Mouse (Mus musculus) monocyte, adult 2 months (primary cell): Measurements from ENCODE around the gene Sema6c.
"Not testable (repeated sequence)": the region's sequence is repeated elsewhere in the genome, so short reads cannot be mapped to it uniquely, and the experiment has no call there.

Experiments
- DNase-seq, 2 experiments: peaks; one replicate each; pipeline ENCODE4 v3.0.0; 2022; ENCODE audit warnings: low spot score in 2 of 2, low read depth in 1 of 2

Gene Sema6c

DNA sequence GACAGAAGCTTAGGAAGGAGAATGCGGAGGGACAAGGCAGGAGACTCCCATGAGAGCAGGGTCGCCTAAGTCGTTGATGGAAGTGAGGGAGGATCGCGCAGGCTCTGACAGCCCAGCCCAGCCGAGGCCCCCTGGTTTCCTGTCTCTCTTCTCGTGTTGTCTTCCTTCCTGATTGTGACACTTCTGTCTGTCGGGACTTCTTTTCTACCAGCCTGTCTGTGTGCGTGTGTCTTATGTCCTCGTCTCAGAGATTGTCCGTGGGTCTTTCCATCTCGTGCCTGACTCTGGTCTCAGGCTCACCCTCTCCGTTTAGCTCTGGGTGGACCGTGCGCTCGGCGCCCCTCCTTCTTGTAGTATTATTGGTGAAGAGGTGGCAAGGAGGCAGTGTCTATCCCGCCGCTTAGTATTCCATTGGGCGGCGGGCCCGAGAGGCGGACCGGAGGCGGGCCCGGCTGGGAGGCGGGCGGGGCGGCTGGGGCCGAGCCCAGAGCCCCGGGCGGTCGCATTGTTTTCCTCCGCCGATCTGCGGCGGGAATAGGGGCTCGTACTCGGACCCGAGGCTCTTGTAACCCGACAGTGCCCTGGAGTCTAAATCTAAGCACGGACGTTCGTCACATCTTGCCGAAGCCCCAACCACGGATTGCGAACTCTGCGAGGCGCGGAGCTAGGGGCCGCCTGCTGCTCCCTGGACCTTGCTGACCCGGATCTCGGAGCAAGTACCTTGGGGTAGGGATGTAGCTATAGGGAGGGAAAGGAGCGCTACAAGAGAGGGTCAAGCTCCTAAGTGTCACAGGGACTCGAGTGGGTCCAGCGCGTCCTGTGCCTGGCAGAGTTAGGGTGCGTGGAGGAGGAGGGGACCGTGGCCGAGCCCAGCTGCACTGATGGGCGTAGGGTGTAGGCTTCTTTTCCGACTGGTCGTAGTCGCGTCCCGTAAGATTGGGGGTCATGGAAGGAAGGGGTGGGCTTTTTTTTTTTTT is at the start of gene Sema6c:
Gene Sema6c, plus strand, starts transcription at position 471 of the 977 bp plus-strand sequence.
- DNase-seq, result peak; percentile 52 to 69

GRCm38 (mm10) chr3:95110911-95111726 is 49.1 kb upstream of the Sema6c start, which contains the start of gene Vps72:
Gene Vps72 (plus strand): TSS chr3:95111022.
- DNase-seq, result peak; percentile 70 to 82

GRCm38 (mm10) chr3:95112760-95113159 is 47.5 kb upstream of the Sema6c start:
- DNase-seq, result no peak

GRCm38 (mm10) chr3:95117751-95118150 is 42.5 kb upstream of the Sema6c start:
- no peak for DNase-seq

- no peak for DNase-seq
These were observed 38.7 kb upstream of the Sema6c start for GRCm38 (mm10) chr3:95121580-95121979.

DNA sequence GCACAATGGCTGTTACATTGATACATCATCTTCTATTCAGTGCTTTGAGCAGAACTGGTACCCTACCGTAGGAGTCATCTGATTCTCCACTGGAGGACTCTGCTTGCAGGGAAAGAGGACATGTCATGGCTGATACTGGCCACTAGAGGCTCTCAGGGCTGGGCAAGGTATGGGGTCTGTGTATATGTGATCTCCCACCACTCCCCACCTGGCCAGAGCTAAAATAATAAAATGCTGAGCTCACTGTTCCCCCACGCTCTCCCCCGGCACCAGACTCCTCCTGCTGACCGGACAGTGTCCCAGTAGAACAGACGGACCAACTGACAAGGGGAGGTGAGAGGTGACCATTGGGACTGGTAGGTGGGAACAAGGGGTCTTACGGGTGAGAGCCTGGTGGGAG is 36.0 kb upstream of the Sema6c start, which contains the start of gene Tmod4:
Gene Tmod4, plus strand, starts transcription at position 231 of the 400 bp plus-strand sequence.
- DNase-seq, result no peak

DNA sequence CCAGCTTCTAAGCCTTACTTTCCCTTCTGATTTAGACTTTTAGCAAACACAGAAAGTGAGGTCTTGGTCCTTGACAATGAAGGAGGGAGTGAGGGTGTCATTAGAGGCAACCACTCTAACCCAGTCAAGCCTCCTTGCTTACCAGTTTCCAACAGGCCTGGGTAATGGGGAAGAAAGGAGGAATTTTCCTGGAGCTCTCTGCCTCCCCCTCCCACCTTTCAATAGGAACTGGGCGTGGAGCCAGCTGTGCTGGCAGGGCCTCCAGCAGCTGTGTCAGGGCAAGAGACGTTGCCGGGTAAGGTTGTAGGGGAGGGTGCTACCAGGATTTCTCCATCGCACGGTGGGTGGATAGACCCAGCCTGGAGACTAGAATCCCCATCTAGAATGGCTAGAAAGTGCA is 35.3 kb upstream of the Sema6c start:
- DNase-seq, result no peak

DNA sequence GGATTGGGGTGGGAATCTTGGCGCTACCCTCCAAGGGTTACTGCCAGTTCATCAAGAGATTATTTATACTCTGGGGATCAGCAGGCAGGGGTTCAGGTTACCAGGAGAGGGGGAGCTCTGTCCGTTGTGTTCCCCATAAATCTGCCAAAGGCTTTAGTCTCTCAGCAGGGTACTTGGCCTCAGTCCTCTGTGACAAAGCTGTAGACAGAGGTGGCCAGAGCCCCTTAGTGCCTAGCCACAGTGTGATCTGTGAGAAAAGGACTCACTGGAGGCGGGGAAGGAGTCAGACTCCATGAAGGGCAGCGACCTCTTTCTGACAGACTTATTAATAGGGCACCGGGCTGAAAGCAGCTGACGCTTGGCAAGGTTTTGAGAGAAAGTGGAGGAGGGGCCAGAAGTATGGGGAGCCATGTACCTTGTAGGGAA is 31.0 kb upstream of the Sema6c start:
- DNase-seq, result no peak

- no peak for DNase-seq
These were observed 30.2 kb upstream of the Sema6c start for GRCm38 (mm10) chr3:95130081-95130480.

DNA sequence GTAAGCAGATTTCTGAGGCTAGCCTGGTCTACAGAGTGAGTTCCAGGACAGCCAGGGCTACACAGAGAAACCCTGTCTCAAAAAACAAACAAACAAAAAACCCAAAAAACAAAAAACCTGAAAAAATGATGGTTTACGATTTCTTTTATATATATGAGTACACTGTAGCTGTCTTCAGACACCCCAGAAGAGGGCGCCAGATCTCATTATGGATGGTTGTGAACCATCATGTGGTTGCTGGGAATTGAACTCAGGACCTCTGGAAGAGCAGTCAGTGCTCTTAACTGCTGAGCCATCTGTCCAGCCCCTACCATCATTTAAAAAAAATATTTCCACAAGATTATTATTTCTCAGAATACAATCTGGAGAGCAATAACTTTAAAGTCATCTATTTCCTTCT is 27.9 kb upstream of the Sema6c start:
- DNase-seq, result not testable (repeated sequence)

- no peak for DNase-seq
These were observed 27.1 kb upstream of the Sema6c start for GRCm38 (mm10) chr3:95133176-95133575.

GRCm38 (mm10) chr3:95133680-95134101 is 26.6 kb upstream of the Sema6c start, which contains the start of the genes Scnm1 and Lysmd1:
Gene Scnm1 (minus strand): TSS chr3:95134011.
Gene Lysmd1 (plus strand): TSS chr3:95134088.
- DNase-seq, result peak; percentile 75 to 79

GRCm38 (mm10) chr3:95134133-95134532 is 26.1 kb upstream of the Sema6c start:
- not testable (repeated sequence) for DNase-seq

DNA sequence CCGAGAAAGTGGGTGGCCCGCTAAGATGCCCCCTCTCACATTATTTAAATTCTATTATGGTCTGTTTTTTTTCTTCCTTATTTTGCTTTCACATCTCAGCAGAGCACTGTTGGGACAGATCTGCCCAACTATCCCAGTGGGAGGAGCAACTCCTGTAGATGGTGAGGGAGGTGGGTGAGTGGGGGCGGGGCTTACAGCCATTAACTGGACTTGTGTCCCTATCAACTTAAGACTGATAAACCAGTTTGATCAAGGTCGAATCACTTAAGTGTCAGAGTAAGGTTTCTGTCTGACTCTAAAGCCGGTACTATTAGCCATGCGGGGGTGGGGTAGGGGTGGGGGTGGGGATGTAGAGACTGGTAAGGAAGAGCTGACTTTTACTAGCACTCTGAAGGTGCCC is 25.2 kb upstream of the Sema6c start:
- DNase-seq, result no peak

DNA sequence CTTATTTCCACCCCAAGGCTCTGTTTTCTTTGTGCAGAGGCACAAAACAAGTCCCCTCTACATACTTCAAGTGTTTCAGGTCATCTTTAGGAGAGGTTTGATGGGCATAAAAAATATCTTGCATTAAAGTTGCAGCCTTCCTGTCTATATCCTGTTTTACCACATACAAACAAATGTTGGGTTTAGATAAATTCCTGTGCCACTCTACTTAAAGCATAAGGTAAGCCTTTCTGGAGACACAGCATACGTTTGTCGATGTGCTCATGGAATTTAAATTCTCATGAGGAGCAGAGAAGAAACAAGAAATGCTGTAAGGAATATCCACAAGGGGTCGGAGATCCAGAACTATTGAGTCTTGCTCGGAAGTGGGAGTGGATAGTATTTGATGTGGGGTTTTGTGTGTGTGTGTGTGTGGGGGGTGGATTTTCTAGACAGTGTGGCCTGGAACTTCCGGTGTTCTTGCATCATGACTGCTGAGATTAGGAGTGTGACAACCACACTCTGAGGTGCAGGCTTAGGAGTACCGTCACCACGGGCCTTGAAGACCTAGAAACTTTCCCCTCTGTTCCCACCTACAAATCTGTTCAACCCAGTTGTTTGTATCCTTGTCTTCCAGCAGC is 24.7 kb upstream of the Sema6c start:
- no peak for DNase-seq

DNA sequence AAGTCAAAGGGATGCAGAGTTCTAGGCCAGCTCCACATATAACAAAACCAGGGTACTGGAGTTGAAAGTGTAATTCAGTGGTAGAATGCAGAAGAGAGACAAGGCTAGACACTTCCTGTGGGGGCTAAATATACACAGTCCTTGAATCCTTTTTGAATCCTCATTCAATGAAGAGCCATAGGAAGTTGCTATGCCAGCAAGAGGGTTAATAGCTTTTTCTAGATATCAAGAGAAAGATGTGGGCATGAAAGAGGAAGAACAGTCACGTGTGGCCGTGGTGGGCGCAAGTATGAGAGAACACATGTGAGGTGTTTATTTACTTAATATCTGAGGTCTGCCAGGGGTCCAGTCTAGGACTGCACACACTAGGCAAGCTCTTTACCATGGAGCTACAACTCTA is 23.9 kb upstream of the Sema6c start:
- no peak for DNase-seq

DNA sequence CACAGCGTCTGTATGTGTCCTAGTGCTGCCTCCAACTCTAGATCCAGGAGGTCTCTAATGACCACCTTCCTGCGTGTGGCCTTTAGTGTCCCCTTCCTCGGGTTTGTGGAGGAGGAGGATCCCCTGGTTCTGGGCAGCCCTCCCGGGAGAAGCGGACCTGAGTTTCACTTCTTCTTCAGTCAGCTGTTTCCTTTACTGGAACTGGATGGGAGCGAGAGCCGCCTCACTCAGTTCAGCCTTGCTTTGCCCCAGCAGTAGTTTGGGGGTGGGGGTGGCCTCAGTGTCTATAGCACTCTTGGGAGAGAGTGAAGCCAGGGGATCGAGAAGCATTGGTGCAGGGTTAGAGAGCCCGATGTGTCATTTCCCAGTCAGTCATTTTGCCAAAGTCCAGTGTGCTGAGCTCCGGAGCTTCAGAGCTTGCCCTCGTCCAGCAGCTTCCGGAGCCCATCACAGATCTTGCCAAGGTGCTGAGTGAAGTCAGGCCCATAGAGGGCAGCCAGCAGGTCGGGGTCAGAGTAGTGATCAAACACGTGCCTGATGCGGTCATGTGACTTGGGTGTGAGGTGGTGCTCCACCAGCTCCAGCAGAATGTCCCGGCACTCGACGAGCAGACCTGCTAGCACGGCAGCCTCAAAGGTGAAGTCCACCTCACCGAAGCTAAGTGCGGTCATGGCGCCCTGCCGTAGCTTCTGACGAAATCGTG is 20.5 kb upstream of the Sema6c start:
- DNase-seq, result peak in 1 of 2 experiments; percentile 41

- DNase-seq, result no peak
These were observed 20.0 kb upstream of the Sema6c start for GRCm38 (mm10) chr3:95140289-95140595.

- no peak for DNase-seq
These were observed 19.5 kb upstream of the Sema6c start for GRCm38 (mm10) chr3:95140795-95141194.

GRCm38 (mm10) chr3:95141474-95141873 is 18.8 kb upstream of the Sema6c start:
- DNase-seq, result peak in 1 of 2 experiments; percentile 41
